In genomic region chr2:151941269-151941668, GRCm38 (mm10) we compare ENCODE assay signal across 8 mouse cellular contexts. TPM values are rescaled to one million over a fixed set of nuclear protein-coding genes. Genes with fewer than 3 reads are reported as not detected.
DNase-seq lines count a peak whose midpoint lies in the region; ATAC-seq and TF ChIP-seq lines count a peak whose summit lies in the region.

No protein-coding gene starts in this region.

- 40% methylated on average over 2 of the region's 2 CpGs for WGBS in kidney, embryonic 15.5 days
- WGBS in stomach, postnatal 0 days = 36% methylated on average over 2 of the region's 2 CpGs

- no peak for TF ChIP-seq POLR2A in testis, adult 2 months (IDR thresholded peaks at IDR 0.05; ENCODE audit: control insufficient read depth, low read depth, low read length)

- TF ChIP-seq EP300 in stomach, postnatal 0 days (optimal IDR thresholded peaks at IDR 0.05) = no peak

- peak; percentile 35; the same call in 1 of the 2 replicates for TF ChIP-seq CTCF in testis, adult 2 months (IDR thresholded peaks at IDR 0.05; ENCODE audit: control insufficient read depth, insufficient read depth, insufficient replicate concordance, low read depth, low read length)
- TF ChIP-seq CTCF in stomach, postnatal 0 days (IDR thresholded peaks at IDR 0.05; ENCODE audit: low read depth) = peak; percentile 78

- peak; percentile 61 for DNase-seq in cerebellum, postnatal 10 days
- no peak for DNase-seq in cerebellum, adult 11-12 months
- DNase-seq in testis, postnatal 14 days (ENCODE audit: low spot score) = no peak
- DNase-seq in stomach, postnatal 0 days (ENCODE audit: low spot score) = peak; percentile 51
- DNase-seq in frontal cortex, postnatal 14 days (ENCODE audit: low spot score in 2 of 2) = no peak
- DNase-seq in spleen, adult 12 weeks (ENCODE audit: low spot score) = no peak

- no peak overlapping the region for H3K4me3 ChIP-seq in testis, adult 2 months (ENCODE audit: control insufficient read depth, low read depth, low read length)
- H3K4me3 ChIP-seq in kidney, embryonic 15.5 days (replicated peaks) = no peak overlapping the region
- no peak overlapping the region for H3K4me3 ChIP-seq in stomach, postnatal 0 days (ENCODE audit: low read depth, low read length)

- no peaks in the 10 kb centered on the region for H3K27me3 ChIP-seq in testis, adult 2 months (ENCODE audit: control insufficient read depth, insufficient read depth, low read length)
- no peaks in the 10 kb centered on the region for H3K27me3 ChIP-seq in kidney, embryonic 15.5 days
- H3K27me3 ChIP-seq in stomach, postnatal 0 days (ENCODE audit: control insufficient read depth, insufficient read depth, low read length) = no peaks in the 10 kb centered on the region

- H3K27ac ChIP-seq in testis, adult 2 months (ENCODE audit: control insufficient read depth, insufficient read depth, low read depth, low read length) = no peak overlapping the region
- no peak overlapping the region for H3K27ac ChIP-seq in kidney, embryonic 15.5 days
- no peak overlapping the region for H3K27ac ChIP-seq in stomach, postnatal 0 days (replicated peaks)

- H3K36me3 ChIP-seq in testis, adult 2 months (ENCODE audit: control insufficient read depth, insufficient read depth, low read length) = no peaks in the 10 kb centered on the region
- no peaks in the 10 kb centered on the region for H3K36me3 ChIP-seq in kidney, embryonic 15.5 days
- no peaks in the 10 kb centered on the region for H3K36me3 ChIP-seq in stomach, postnatal 0 days (ENCODE audit: control insufficient read depth, insufficient read depth, low read length)

- no peak overlapping the region for H3K4me2 ChIP-seq in kidney, embryonic 15.5 days
- H3K4me2 ChIP-seq in stomach, postnatal 0 days (replicated peaks; ENCODE audit: low read depth) = no peak overlapping the region

- ATAC-seq in kidney, embryonic 15.5 days (replicated peaks; ENCODE audit: low FRiP score) = peak; percentile 59; the same call in 1 of the 2 replicates
- peak; percentile 63; the same call in 1 of the 2 replicates for ATAC-seq in stomach, postnatal 0 days (ENCODE audit: low FRiP score, low TSS enrichment)

- no peak overlapping the region for H3K9ac ChIP-seq in kidney, embryonic 15.5 days
- H3K9ac ChIP-seq in stomach, postnatal 0 days (ENCODE audit: low read length) = no peak overlapping the region

- peaks cover 4% of the 10 kb centered on the region; the same call in 1 of the 2 replicates for H3K4me1 ChIP-seq in testis, adult 2 months (ENCODE audit: control insufficient read depth, insufficient read depth, low read length)
- H3K4me1 ChIP-seq in kidney, embryonic 15.5 days = peaks cover 13% of the 10 kb centered on the region
- H3K4me1 ChIP-seq in stomach, postnatal 0 days (replicated peaks; ENCODE audit: control insufficient read depth, insufficient read depth) = no peaks in the 10 kb centered on the region

- H3K9me3 ChIP-seq in kidney, embryonic 15.5 days (replicated peaks) = no peaks in the 10 kb centered on the region
- no peaks in the 10 kb centered on the region for H3K9me3 ChIP-seq in stomach, postnatal 0 days (ENCODE audit: control insufficient read depth, low read length)

RNA-seq across cellular contexts. Expression of gene Angpt4, which starts 30.3 kb away (rescaled TPM):
- 2.2 and 2.5 TPM in 2 replicates for polyA plus RNA-seq in testis, adult 2 months (2012; rRNA removed)
- polyA plus RNA-seq in kidney, embryonic 15.5 days (2015; fragmentation: Nextera tagmentation; extraction: Ambion mirVana) = 2.1 and 2.7 TPM in 2 replicates
- polyA plus RNA-seq in stomach, postnatal 0 days (2015; fragmentation: Nextera tagmentation; extraction: Ambion mirVana) = 0.42 and 0.45 TPM in 2 replicates

RNA-seq across cellular contexts. Expression of gene Fam110a, which starts 38.8 kb away (rescaled TPM):
- 175 and 190 TPM in 2 replicates for polyA plus RNA-seq in testis, adult 2 months (2012; rRNA removed)
- 29.1 and 29.2 TPM in 2 replicates for polyA plus RNA-seq in kidney, embryonic 15.5 days (2015; fragmentation: Nextera tagmentation; extraction: Ambion mirVana)
- 29.9 and 33.7 TPM in 2 replicates for polyA plus RNA-seq in stomach, postnatal 0 days (2015; fragmentation: Nextera tagmentation; extraction: Ambion mirVana)

RNA-seq across cellular contexts. Expression of gene Slc52a3, which starts 55.0 kb away (rescaled TPM):
- 37.6 and 52.4 TPM in 2 replicates for polyA plus RNA-seq in testis, adult 2 months (2012; rRNA removed)
- 13.3 and 16.3 TPM in 2 replicates for polyA plus RNA-seq in kidney, embryonic 15.5 days (2015; fragmentation: Nextera tagmentation; extraction: Ambion mirVana)
- polyA plus RNA-seq in stomach, postnatal 0 days (2015; fragmentation: Nextera tagmentation; extraction: Ambion mirVana) = 22.2 and 24.9 TPM in 2 replicates

Comparison
In these comparisons a context has a peak if more than half of its experiments do, and no peak if none do; other contexts are left out.
1. DNase-seq: peak in cerebellum, postnatal 10 days (2 of 2) and stomach, postnatal 0 days (single experiment); none in cerebellum, adult 11-12 months (single experiment), testis, postnatal 14 days (single experiment), frontal cortex, postnatal 14 days (0 of 2) and spleen, adult 12 weeks (single experiment).